ENCODE assay signal across 12 mouse cellular contexts in the genomic region with DNA sequence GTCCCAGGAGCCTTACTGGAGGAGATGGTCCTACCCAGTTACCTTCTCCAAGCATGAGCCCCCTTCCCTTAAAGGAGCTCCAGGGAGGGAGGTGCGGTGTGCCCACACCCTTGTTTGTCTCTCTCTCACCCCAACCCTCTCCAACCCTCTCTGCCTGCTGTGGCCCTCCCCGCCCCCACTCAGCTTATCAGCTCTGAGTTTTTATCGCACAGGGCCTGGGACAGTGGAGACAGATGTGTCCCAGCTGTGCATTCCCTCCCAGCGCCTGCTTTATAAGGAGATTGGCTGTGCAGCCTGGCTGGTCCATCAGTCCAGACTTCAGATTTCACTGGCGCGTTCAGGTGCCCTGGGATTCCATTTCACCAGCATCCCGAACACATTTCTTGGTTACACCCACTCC.
DNase-seq lines count a peak whose midpoint lies in the region; ATAC-seq and TF ChIP-seq lines count a peak whose summit lies in the region.
"Had no signal": no experiment of that assay in that cellular context is flagged by ENCODE, and none has a peak within 500 bp of the region (broad histone marks: within the 10 kb centered on the region; RNA-seq: fewer than 3 reads in every experiment).

No protein-coding gene starts in this region.

- peak overlapping the region; percentile 88 for H3K27ac ChIP-seq in liver, embryonic 13.5 days
- H3K27ac ChIP-seq in stomach, postnatal 0 days (replicated peaks), result peak overlapping the region; percentile 30; the same call in 1 of the 2 replicates
- H3K27ac ChIP-seq in hindbrain, embryonic 14.5 days, result no peak overlapping the region
- H3K27ac ChIP-seq: embryonic facial prominence, embryonic 13.5 days; midbrain, embryonic 15.5 days had no signal

- no peaks in the 10 kb centered on the region for H3K27me3 ChIP-seq in liver, embryonic 13.5 days
- H3K27me3 ChIP-seq in stomach, postnatal 0 days (ENCODE audit: control insufficient read depth, insufficient read depth, low read length), result no peaks in the 10 kb centered on the region
- H3K27me3 ChIP-seq in hindbrain, embryonic 14.5 days (ENCODE audit: control insufficient read depth, insufficient read depth, low read length), result no peaks in the 10 kb centered on the region
- H3K27me3 ChIP-seq: embryonic facial prominence, embryonic 13.5 days; midbrain, embryonic 15.5 days had no signal

- TF ChIP-seq EP300 in stomach, postnatal 0 days (optimal IDR thresholded peaks at IDR 0.05), result no peak

- peak overlapping the region; percentile 58 for H3K4me2 ChIP-seq in liver, embryonic 13.5 days
- no peak overlapping the region for H3K4me2 ChIP-seq in stomach, postnatal 0 days (replicated peaks; ENCODE audit: low read depth)
- H3K4me2 ChIP-seq in hindbrain, embryonic 14.5 days (replicated peaks), result no peak overlapping the region
- H3K4me2 ChIP-seq: embryonic facial prominence, embryonic 13.5 days; midbrain, embryonic 15.5 days had no signal

- TF ChIP-seq CTCF in stomach, postnatal 0 days (IDR thresholded peaks at IDR 0.05; ENCODE audit: low read depth), result no peak

- no peaks in the 10 kb centered on the region for H3K36me3 ChIP-seq in liver, embryonic 13.5 days
- H3K36me3 ChIP-seq in stomach, postnatal 0 days (ENCODE audit: control insufficient read depth, insufficient read depth, low read length), result no peaks in the 10 kb centered on the region
- no peaks in the 10 kb centered on the region for H3K36me3 ChIP-seq in hindbrain, embryonic 14.5 days (replicated peaks; ENCODE audit: control insufficient read depth, insufficient read depth)
- H3K36me3 ChIP-seq: embryonic facial prominence, embryonic 13.5 days; midbrain, embryonic 15.5 days had no signal

- ATAC-seq in liver, embryonic 13.5 days (ENCODE audit: low read depth), result peak; percentile 91
- 0 out of 2 replicates have a peak, but pooled peaks have one; percentile 30 for ATAC-seq in stomach, postnatal 0 days (ENCODE audit: low FRiP score, low TSS enrichment)
- ATAC-seq in hindbrain, embryonic 14.5 days (ENCODE audit: low FRiP score), result no peak
- ATAC-seq: activated CD4-positive, CD25-positive, alpha-beta regulatory T cell, adult 4 months; midbrain, embryonic 15.5 days had no signal

- DNase-seq in urinary bladder, postnatal 14 days (ENCODE audit: low spot score), result peak; percentile 58
- DNase-seq in urinary bladder, postnatal 25 days (ENCODE audit: low spot score), result no peak
- DNase-seq in heart, postnatal 14 days, result peak; percentile 67 to 68
- peak; percentile 73 for DNase-seq in liver, embryonic 13.5 days
- DNase-seq in stomach, postnatal 0 days (ENCODE audit: low spot score), result no peak
- no peak for DNase-seq in embryo, embryonic 11 days
- no peak for DNase-seq in cerebellum, postnatal 36 days
- no peak for DNase-seq in hindbrain, embryonic 14.5 days (ENCODE audit: low spot score)
- DNase-seq: right cerebral cortex, postnatal 4 days had no signal

- intact Hi-C loops in heart, postnatal 14 days (cut with DNase I), result no loop called here

- H3K4me3 ChIP-seq in liver, embryonic 13.5 days (replicated peaks), result peak overlapping the region; percentile 2; the same call in 1 of the 2 replicates
- no peak overlapping the region for H3K4me3 ChIP-seq in stomach, postnatal 0 days (ENCODE audit: low read depth, low read length)
- H3K4me3 ChIP-seq in hindbrain, embryonic 14.5 days (replicated peaks; ENCODE audit: low read length), result no peak overlapping the region
- H3K4me3 ChIP-seq: embryonic facial prominence, embryonic 13.5 days; midbrain, embryonic 15.5 days had no signal

- 22% methylated on average over 7 of the region's 7 CpGs for WGBS in liver, embryonic 13.5 days (ENCODE audit: insufficient replicate concordance)
- WGBS in stomach, postnatal 0 days, result 31% methylated on average over 7 of the region's 7 CpGs
- WGBS in hindbrain, embryonic 14.5 days, result 70% methylated on average over 7 of the region's 7 CpGs

- peaks cover 58% of the 10 kb centered on the region for H3K4me1 ChIP-seq in liver, embryonic 13.5 days (replicated peaks)
- peaks cover 11% of the 10 kb centered on the region for H3K4me1 ChIP-seq in stomach, postnatal 0 days (replicated peaks; ENCODE audit: control insufficient read depth, insufficient read depth)
- peaks cover 5% of the 10 kb centered on the region for H3K4me1 ChIP-seq in hindbrain, embryonic 14.5 days (replicated peaks; ENCODE audit: control insufficient read depth, insufficient read depth, low read length)

- H3K9ac ChIP-seq in liver, embryonic 13.5 days, result peak overlapping the region; percentile 37
- no peak overlapping the region for H3K9ac ChIP-seq in stomach, postnatal 0 days (ENCODE audit: low read length)
- no peak overlapping the region for H3K9ac ChIP-seq in hindbrain, embryonic 14.5 days
- H3K9ac ChIP-seq: embryonic facial prominence, embryonic 13.5 days; midbrain, embryonic 15.5 days had no signal

- H3K9me3 ChIP-seq in liver, embryonic 13.5 days (replicated peaks), result no peaks in the 10 kb centered on the region
- no peaks in the 10 kb centered on the region for H3K9me3 ChIP-seq in stomach, postnatal 0 days (ENCODE audit: control insufficient read depth, low read length)
- H3K9me3 ChIP-seq in hindbrain, embryonic 14.5 days (ENCODE audit: control insufficient read depth, low read length), result no peaks in the 10 kb centered on the region
- H3K9me3 ChIP-seq: embryonic facial prominence, embryonic 13.5 days; midbrain, embryonic 15.5 days had no signal

Comparison
In these comparisons a context has a peak if more than half of its experiments do, and no peak if none do; other contexts are left out.
1. DNase-seq: peak in urinary bladder, postnatal 14 days (single experiment), heart, postnatal 14 days (2 of 2) and liver, embryonic 13.5 days (single experiment); none in urinary bladder, postnatal 25 days (single experiment), stomach, postnatal 0 days (single experiment), embryo, embryonic 11 days (single experiment), cerebellum, postnatal 36 days (0 of 2) and hindbrain, embryonic 14.5 days (single experiment).